Mouse (Mus musculus) cerebellum, adult 2 months (tissue): Measurements from ENCODE around the gene Tpm3.

Experiments used
- CTCF ChIP-seq: fragments of 200-500 bp; IDR thresholded peaks from 2 replicates; pipeline ENCODE4 v1.5.1; 2011; ENCODE audit warnings: low read depth, mild to moderate bottlenecking, control low read depth, low read length, moderate library complexity, borderline replicate concordance; ENCODE audit not compliant: insufficient read depth
- POLR2A ChIP-seq: fragments of 200-500 bp; IDR thresholded peaks from 2 replicates; pipeline ENCODE4 v1.6.1; 2011; ENCODE audit warnings: low read length, control low read depth, borderline replicate concordance; ENCODE audit not compliant: insufficient read depth

DNA sequence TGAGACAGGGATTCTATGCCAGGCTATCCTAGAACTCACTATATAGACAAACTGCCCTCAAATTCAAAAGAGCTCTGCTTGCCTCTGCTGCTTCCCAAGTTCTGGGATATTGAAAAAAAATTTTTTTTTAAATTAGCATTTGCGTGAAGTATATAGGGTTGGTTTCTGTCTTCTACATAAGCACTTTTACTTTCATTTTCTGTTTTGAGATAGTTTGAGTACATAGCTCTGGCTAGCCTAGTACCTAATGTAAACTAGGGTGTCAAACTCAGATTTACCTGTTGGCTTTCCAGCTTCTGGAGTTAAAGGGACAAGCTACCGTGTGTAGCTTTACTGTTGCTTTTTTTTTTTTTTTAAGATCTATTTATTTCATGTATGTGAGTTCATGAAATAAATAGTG, 29.2 kb downstream of the Tpm3 start:
- TF ChIP-seq CTCF (no peak), POLR2A (no peak)
